Mouse (Mus musculus): Measurements from ENCODE around the gene Ankmy1. TPM values are rescaled to one million over a fixed set of nuclear protein-coding genes. Genes with fewer than 3 reads are reported as not detected.

Gene Ankmy1
- polyA plus RNA-seq (2011; ENCODE audit: insufficient read depth, insufficient read length, low replicate concordance, missing spikeins) = not detected in 2 replicates

DNA sequence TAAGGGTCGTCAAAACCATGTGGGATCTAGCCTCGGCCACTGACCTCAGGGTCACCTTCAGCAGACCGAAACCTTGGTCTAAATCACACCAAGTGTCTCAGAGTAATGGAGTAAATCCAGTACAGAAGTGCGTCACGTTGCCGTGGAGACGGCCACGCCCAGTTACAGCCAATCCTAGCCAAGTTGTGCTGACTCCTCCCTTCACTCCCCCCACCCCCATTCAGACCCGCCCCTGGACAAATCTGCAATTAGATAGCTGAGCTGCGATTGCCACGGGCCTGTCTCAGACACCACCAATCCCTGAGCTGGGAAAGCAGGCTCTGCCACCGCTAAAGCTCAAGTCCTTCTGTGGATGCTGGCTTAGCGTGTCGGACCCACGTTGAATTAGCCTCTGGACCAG lies at the start of gene Ankmy1:
Gene Ankmy1, minus strand, starts transcription at position 121 of the 400 bp plus-strand sequence.
- Histone ChIP-seq H3K4me3 (replicated peaks; ENCODE audit: control insufficient read depth, low read depth, low read length) (no peak within 1 kb of the TSS), H3K4me1 (ENCODE audit: control insufficient read depth, insufficient read depth, low read length) (peaks cover 2% of the 10 kb centered on the region; the same call in 1 of the 2 replicates), H3K27ac (ENCODE audit: control insufficient read depth, insufficient read depth, low read depth, low read length, poor library complexity) (no peak within 1 kb of the TSS)
- no peak for TF ChIP-seq POLR2A (IDR thresholded peaks at IDR 0.05; ENCODE audit: borderline replicate concordance, control insufficient read depth, low read depth, low read length)
- TF ChIP-seq CTCF (IDR thresholded peaks at IDR 0.05; ENCODE audit: control insufficient read depth, insufficient read depth, low read length) = no peak
- WGBS = 12% methylated on average over 15 of the region's 15 CpGs

DNA sequence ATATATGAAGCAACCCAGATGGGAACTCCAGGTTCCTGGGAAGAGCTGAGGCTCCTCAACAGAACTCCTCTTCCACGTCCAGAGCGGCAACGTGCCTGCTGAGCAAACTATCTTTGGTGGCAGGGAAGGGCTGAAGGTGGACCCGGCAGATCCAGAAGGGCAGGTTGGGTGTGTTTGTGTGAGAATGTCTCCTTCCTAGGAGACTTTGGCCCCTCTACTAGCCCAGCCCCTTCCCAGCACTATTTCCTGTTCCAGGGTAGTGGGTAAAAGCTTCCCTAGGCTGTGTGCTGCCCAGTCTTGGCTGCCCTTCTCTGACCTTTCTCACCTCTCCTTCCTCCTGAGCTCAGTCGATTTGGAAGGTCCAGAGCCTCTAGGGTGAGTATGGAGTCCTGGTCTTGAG lies 47.9 kb upstream of the Ankmy1 start, which contains the start of gene Gpr35:
Gene Gpr35, plus strand, starts transcription at position 259 of the 400 bp plus-strand sequence.
- H3K4me3 ChIP-seq (replicated peaks; ENCODE audit: control insufficient read depth, low read depth, low read length) = no peak within 1 kb of the TSS
- no peak for TF ChIP-seq CTCF (IDR thresholded peaks at IDR 0.05; ENCODE audit: control insufficient read depth, insufficient read depth, low read length)
- TF ChIP-seq POLR2A (IDR thresholded peaks at IDR 0.05; ENCODE audit: borderline replicate concordance, control insufficient read depth, low read depth, low read length) = no peak
- H3K4me1 ChIP-seq (ENCODE audit: control insufficient read depth, insufficient read depth, low read length) = no peaks in the 10 kb centered on the region
- 72% methylated on average over 5 of the region's 5 CpGs for WGBS
- H3K27ac ChIP-seq (ENCODE audit: control insufficient read depth, insufficient read depth, low read depth, low read length, poor library complexity) = no peak within 1 kb of the TSS

DNA sequence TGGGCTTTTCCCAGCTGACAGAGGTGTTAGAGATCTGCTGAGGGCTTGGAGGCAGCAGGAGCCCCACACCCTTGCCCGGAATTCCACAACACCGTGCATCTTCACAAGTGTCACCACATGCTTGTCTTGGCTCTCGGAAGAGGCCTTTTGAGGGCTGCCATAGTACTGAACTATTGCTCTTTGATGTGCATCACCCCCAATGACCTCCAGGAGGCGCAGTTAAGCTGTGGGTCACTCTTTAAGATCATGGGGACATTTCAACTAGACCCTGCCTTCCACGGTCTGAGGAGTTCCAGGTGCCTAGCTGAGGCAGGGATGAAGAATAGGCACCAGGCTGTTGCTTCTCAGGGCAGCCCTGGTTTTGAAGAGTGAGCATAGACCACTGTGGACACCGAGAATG lies 46.7 kb upstream of the Ankmy1 start:
- Histone ChIP-seq H3K27ac (ENCODE audit: control insufficient read depth, insufficient read depth, low read depth, low read length, poor library complexity) (no peak overlapping the region), H3K4me3 (replicated peaks; ENCODE audit: control insufficient read depth, low read depth, low read length) (no peak overlapping the region), H3K4me1 (ENCODE audit: control insufficient read depth, insufficient read depth, low read length) (no peaks in the 10 kb centered on the region)
- WGBS = 63% methylated on average over 6 of the region's 6 CpGs
- TF ChIP-seq POLR2A (IDR thresholded peaks at IDR 0.05; ENCODE audit: borderline replicate concordance, control insufficient read depth, low read depth, low read length) (no peak), CTCF (IDR thresholded peaks at IDR 0.05; ENCODE audit: control insufficient read depth, insufficient read depth, low read length) (peak; percentile 38; the same call in 1 of the 2 replicates)

DNA sequence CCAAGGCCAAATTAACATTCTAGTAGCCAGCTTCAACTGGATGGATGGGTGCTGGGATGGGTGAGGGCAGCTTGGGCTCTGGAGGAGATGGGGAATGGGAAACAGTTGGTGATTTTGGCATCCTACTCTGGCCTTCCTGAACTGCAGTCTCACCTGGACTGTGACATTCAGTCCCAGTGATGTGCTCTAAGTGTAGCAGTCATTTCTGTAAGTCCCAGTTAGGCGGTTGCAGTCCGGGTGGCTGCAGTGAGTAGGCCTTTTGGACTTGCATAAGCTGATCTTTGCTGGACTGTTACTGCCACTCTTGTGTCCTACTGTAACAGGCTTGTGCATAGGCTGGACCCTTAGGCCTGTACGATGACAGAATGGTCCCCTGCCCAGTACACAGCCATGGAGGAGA lies 45.3 kb upstream of the Ankmy1 start:
- WGBS = 86% methylated on average over 3 of the region's 3 CpGs
- no peaks in the 10 kb centered on the region for H3K4me1 ChIP-seq (ENCODE audit: control insufficient read depth, insufficient read depth, low read length)
- no peak overlapping the region for H3K27ac ChIP-seq (ENCODE audit: control insufficient read depth, insufficient read depth, low read depth, low read length, poor library complexity)
- no peak overlapping the region for H3K4me3 ChIP-seq (replicated peaks; ENCODE audit: control insufficient read depth, low read depth, low read length)
- TF ChIP-seq CTCF (IDR thresholded peaks at IDR 0.05; ENCODE audit: control insufficient read depth, insufficient read depth, low read length) = no peak
- no peak for TF ChIP-seq POLR2A (IDR thresholded peaks at IDR 0.05; ENCODE audit: borderline replicate concordance, control insufficient read depth, low read depth, low read length)

DNA sequence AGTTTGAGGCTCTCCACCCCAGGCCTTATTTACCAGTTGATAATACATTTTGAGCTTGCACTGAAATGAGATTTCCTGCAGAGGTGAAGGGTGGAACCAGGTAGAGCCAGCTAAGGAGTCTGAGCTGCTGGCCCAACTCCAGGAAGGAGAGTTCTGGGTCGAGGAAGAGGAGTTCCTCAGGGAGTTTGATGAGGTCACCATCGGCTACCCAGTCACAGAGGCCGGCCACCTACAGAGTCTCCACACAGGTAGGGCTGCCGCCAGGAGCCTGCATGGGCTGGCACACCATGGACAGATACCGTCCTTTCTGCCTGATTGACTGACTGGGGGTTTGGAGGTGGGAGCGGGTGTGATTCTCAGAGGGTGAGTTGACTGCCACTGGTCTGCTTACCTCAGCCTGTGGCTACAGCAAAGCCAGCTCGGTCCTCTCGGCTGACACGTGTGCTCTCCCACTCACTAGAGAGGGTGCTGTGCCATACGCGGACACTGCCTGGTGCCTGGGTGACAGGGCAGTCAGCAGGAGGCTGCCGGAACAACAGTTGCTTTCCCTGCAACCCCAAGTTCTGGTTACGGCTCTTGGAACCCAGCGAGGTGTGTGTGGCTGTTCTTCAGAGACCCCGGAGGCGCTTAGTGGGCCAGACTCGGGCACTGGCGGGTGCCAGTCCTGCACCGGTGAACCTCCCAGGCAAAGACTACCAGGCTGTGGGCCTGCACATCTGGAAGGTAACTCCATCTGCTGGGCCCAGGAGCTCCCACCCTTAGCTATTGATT lies 40.7 kb upstream of the Ankmy1 start:
- Histone ChIP-seq H3K4me1 (ENCODE audit: control insufficient read depth, insufficient read depth, low read length) (no peaks in the 10 kb centered on the region), H3K4me3 (replicated peaks; ENCODE audit: control insufficient read depth, low read depth, low read length) (no peak overlapping the region), H3K27ac (ENCODE audit: control insufficient read depth, insufficient read depth, low read depth, low read length, poor library complexity) (no peak overlapping the region)
- TF ChIP-seq POLR2A (IDR thresholded peaks at IDR 0.05; ENCODE audit: borderline replicate concordance, control insufficient read depth, low read depth, low read length) = no peak
- TF ChIP-seq CTCF (IDR thresholded peaks at IDR 0.05; ENCODE audit: control insufficient read depth, insufficient read depth, low read length) = no peak
- WGBS = 86% methylated on average over 19 of the region's 19 CpGs

DNA sequence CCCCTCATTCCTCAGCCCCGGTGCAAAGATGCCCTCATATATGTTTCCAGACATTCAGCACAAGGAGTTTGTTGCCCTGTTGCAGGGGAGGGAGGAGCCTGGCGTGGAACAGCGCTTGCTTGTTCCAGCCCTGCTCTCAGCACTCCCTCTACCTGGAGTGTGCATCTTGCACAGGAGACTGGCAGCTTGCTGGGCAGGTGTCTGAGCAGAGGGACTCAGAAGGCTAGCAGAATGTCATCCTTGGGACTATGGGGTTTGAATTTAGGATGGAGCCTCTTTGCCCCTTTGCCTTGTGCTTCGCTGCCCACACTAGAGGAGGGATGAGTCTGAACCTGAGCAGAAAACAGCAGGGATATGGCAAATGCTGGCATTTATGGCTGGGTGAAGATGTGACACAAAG lies 37.0 kb upstream of the Ankmy1 start:
- 94% methylated on average over 4 of the region's 4 CpGs for WGBS
- peaks cover 2% of the 10 kb centered on the region; the same call in 1 of the 2 replicates for H3K4me1 ChIP-seq (ENCODE audit: control insufficient read depth, insufficient read depth, low read length)
- TF ChIP-seq CTCF (IDR thresholded peaks at IDR 0.05; ENCODE audit: control insufficient read depth, insufficient read depth, low read length) = no peak
- TF ChIP-seq POLR2A (IDR thresholded peaks at IDR 0.05; ENCODE audit: borderline replicate concordance, control insufficient read depth, low read depth, low read length) = no peak
- H3K4me3 ChIP-seq (replicated peaks; ENCODE audit: control insufficient read depth, low read depth, low read length) = no peak overlapping the region
- no peak overlapping the region for H3K27ac ChIP-seq (ENCODE audit: control insufficient read depth, insufficient read depth, low read depth, low read length, poor library complexity)

DNA sequence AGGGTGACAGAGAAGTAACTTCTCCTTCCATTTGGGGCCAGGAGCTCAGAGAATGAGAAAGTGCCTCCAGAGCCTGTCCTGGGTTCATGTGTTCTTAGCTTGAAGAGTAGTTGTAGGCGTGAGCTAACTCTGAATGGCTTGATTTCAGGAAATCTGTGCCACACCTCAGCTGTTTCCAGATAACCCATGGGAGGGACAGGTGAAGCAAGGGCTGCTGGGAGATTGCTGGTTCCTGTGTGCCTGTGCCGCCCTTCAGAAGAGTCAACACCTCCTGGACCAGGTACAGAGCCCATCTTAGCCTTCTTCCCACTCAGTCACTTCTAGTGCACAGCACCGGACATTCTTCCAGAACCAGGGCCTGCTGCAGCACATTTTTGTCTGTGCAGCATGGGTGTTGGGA lies 35.1 kb upstream of the Ankmy1 start:
- Histone ChIP-seq H3K27ac (ENCODE audit: control insufficient read depth, insufficient read depth, low read depth, low read length, poor library complexity) (no peak overlapping the region), H3K4me1 (ENCODE audit: control insufficient read depth, insufficient read depth, low read length) (peaks cover 3% of the 10 kb centered on the region; the same call in 1 of the 2 replicates), H3K4me3 (replicated peaks; ENCODE audit: control insufficient read depth, low read depth, low read length) (no peak overlapping the region)
- no peak for TF ChIP-seq CTCF (IDR thresholded peaks at IDR 0.05; ENCODE audit: control insufficient read depth, insufficient read depth, low read length)
- no peak for TF ChIP-seq POLR2A (IDR thresholded peaks at IDR 0.05; ENCODE audit: borderline replicate concordance, control insufficient read depth, low read depth, low read length)
- 78% methylated on average over 3 of the region's 3 CpGs for WGBS

DNA sequence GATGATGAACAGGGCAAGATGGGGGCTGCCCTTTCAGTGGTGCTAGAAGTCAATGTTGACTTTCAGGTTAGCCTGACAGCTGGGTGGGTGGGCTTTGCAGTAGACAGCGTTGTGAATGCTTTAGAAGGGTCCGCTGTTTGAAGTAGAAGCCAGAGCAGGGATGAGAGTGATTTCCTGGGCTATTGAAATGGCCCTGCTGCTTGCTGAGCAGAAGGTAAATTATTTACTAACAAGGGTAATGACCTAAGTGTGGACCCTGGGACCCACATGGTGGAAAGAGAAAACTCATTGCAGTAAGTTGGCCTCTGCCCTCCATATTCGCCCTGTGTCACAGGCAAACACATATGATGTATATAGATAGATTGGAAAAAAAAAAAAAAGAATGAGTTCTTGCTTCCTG lies 33.8 kb upstream of the Ankmy1 start:
- no peak overlapping the region for H3K27ac ChIP-seq (ENCODE audit: control insufficient read depth, insufficient read depth, low read depth, low read length, poor library complexity)
- peaks cover 3% of the 10 kb centered on the region; the same call in 1 of the 2 replicates for H3K4me1 ChIP-seq (ENCODE audit: control insufficient read depth, insufficient read depth, low read length)
- WGBS = 86% methylated on average over 3 of the region's 3 CpGs
- TF ChIP-seq POLR2A (IDR thresholded peaks at IDR 0.05; ENCODE audit: borderline replicate concordance, control insufficient read depth, low read depth, low read length) = no peak
- TF ChIP-seq CTCF (IDR thresholded peaks at IDR 0.05; ENCODE audit: control insufficient read depth, insufficient read depth, low read length) = no peak
- no peak overlapping the region for H3K4me3 ChIP-seq (replicated peaks; ENCODE audit: control insufficient read depth, low read depth, low read length)

Data from bone marrow, adult 2 months (tissue).